Comparison of ENCODE assay signal across 8 mouse cellular contexts in the genomic region with DNA sequence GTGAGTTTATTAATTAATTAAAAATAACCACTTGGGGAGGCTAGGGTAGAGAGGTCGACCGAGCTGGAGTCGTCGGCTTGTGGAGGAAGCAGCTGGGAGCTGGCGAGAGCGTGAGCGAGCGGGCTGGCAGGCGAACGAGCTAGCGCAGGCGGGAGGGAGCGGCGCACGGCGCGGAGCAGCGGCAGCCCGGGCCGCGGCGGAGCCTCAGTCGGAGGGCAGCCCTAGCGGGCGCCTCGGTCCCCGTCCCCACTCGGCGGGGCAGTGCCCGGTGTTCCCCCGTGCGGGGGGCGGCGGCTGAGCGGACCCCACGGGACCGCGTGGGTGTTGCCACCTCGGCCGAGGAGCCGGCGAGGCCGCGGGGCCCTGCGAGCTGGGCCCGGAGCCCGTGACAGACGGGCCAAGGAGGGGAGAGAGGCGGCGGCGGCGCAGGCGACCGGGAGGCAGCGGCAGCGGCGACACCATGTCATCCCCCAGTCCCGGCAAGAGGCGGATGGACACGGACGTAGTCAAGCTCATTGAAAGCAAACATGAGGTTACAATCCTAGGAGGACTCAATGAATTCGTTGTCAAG.
A peak's percentile ranks its signal among the peaks of the same experiment; 100 is the strongest.
DNase-seq lines count a peak whose midpoint lies in the region; ATAC-seq and TF ChIP-seq lines count a peak whose summit lies in the region.
"Not testable (repeated sequence)": the region's sequence is repeated elsewhere in the genome, so short reads cannot be mapped to it uniquely, and the experiment has no call there.

No protein-coding gene starts in this region.

- H3K36me3 ChIP-seq in hindbrain, embryonic 10.5 days; liver, embryonic 11.5 days (ENCODE audit: control insufficient read depth, insufficient read depth, low read length); midbrain, embryonic 16.5 days (ENCODE audit: control insufficient read depth, insufficient read depth, low read length); stomach, embryonic 14.5 days (ENCODE audit: control insufficient read depth, insufficient read depth, low read length): not testable (repeated sequence)

- H3K4me3 ChIP-seq in hindbrain, embryonic 10.5 days, result peak overlapping the region; percentile 55
- peak overlapping the region; percentile 49 for H3K4me3 ChIP-seq in layer of hippocampus, adult 2 months
- H3K4me3 ChIP-seq in liver, embryonic 11.5 days (ENCODE audit: low read depth, low read length), result peak overlapping the region; percentile 44
- peak overlapping the region; percentile 42 for H3K4me3 ChIP-seq in midbrain, embryonic 16.5 days (ENCODE audit: low read depth, low read length)
- peak overlapping the region; percentile 35 for H3K4me3 ChIP-seq in stomach, embryonic 14.5 days (ENCODE audit: low read depth, low read length)

- H3K9ac ChIP-seq in liver, embryonic 11.5 days (ENCODE audit: low read depth, low read length), result peak overlapping the region; percentile 46
- peak overlapping the region; percentile 64 for H3K9ac ChIP-seq in midbrain, embryonic 16.5 days (ENCODE audit: low read depth, low read length)
- H3K9ac ChIP-seq in stomach, embryonic 14.5 days (replicated peaks; ENCODE audit: low read depth, low read length), result peak overlapping the region; percentile 28; the same call in 1 of the 2 replicates

- H3K27me3 ChIP-seq in hindbrain, embryonic 10.5 days (ENCODE audit: insufficient read depth, poor library complexity, severe bottlenecking); liver, embryonic 11.5 days (replicated peaks; ENCODE audit: control insufficient read depth, insufficient read depth, low read length); midbrain, embryonic 16.5 days (ENCODE audit: control insufficient read depth, insufficient read depth, low read depth, low read length); stomach, embryonic 14.5 days (ENCODE audit: control insufficient read depth, insufficient read depth, low read length): not testable (repeated sequence)

- H3K4me1 ChIP-seq in hindbrain, embryonic 10.5 days (replicated peaks); liver, embryonic 11.5 days (replicated peaks; ENCODE audit: control insufficient read depth, insufficient read depth, low read length); midbrain, embryonic 16.5 days (ENCODE audit: control insufficient read depth, insufficient read depth, low read length); stomach, embryonic 14.5 days (ENCODE audit: control insufficient read depth, insufficient read depth, low read length): not testable (repeated sequence)

- ATAC-seq in common myeloid progenitor, adult 5-6 weeks (replicated peaks; ENCODE audit: low read depth, poor library complexity, severe bottlenecking), result peak; percentile 89
- ATAC-seq in liver, embryonic 11.5 days (replicated peaks; ENCODE audit: low FRiP score), result peak; percentile 84
- peak; percentile 94 for ATAC-seq in midbrain, embryonic 16.5 days
- peak; percentile 85 for ATAC-seq in stomach, embryonic 14.5 days (ENCODE audit: insufficient number of reproducible peaks, insufficient read depth, low FRiP score, low read depth)

- peak overlapping the region; percentile 85 for H3K27ac ChIP-seq in hindbrain, embryonic 10.5 days
- peak overlapping the region; percentile 78 for H3K27ac ChIP-seq in layer of hippocampus, adult 2 months
- H3K27ac ChIP-seq in liver, embryonic 11.5 days (ENCODE audit: low read depth, low read length); stomach, embryonic 14.5 days (ENCODE audit: low read length): not testable (repeated sequence)
- H3K27ac ChIP-seq in midbrain, embryonic 16.5 days (ENCODE audit: low read length), result peak overlapping the region; percentile 70

- under 1% methylated on average over 62 of the region's 62 CpGs for WGBS in hindbrain, embryonic 10.5 days
- under 1% methylated on average over 38 of the region's 62 CpGs for WGBS in liver, embryonic 11.5 days
- under 1% methylated on average over 34 of the region's 62 CpGs for WGBS in midbrain, embryonic 16.5 days
- WGBS in stomach, embryonic 14.5 days, result 0% methylated on average over 42 of the region's 62 CpGs

- H3K4me2 ChIP-seq in liver, embryonic 11.5 days, result peak overlapping the region; percentile 59
- H3K4me2 ChIP-seq in midbrain, embryonic 16.5 days (ENCODE audit: low read length), result peak overlapping the region; percentile 53
- peak overlapping the region; percentile 51 for H3K4me2 ChIP-seq in stomach, embryonic 14.5 days (replicated peaks; ENCODE audit: low read depth, low read length)

- DNase-seq in Muller cell, postnatal 12 days (ENCODE audit: inconsistent ontology term), result peak; percentile 54
- peak; percentile 5 to 32 for DNase-seq in frontal cortex, postnatal 10 days (ENCODE audit: low spot score in 2 of 2)
- DNase-seq in hindbrain, embryonic 10.5 days (ENCODE audit: low spot score), result peak; percentile 55
- peak; percentile 14 to 37 for DNase-seq in layer of hippocampus, adult 2 months (ENCODE audit: low spot score in 2 of 2)
- peak; percentile 46 for DNase-seq in liver, embryonic 11.5 days (ENCODE audit: low spot score)

- TF ChIP-seq CTCF in layer of hippocampus, adult 2 months (conservative IDR thresholded peaks at IDR 0.05), result 0 out of 2 replicates have a peak, but pooled peaks have one; percentile 2

- not testable (repeated sequence) for H3K9me3 ChIP-seq in hindbrain, embryonic 10.5 days; liver, embryonic 11.5 days (ENCODE audit: control insufficient read depth, low read length); midbrain, embryonic 16.5 days (replicated peaks; ENCODE audit: control insufficient read depth, low read length, poor library complexity, severe bottlenecking); stomach, embryonic 14.5 days (ENCODE audit: control insufficient read depth, low read depth, low read length)
